In the genomic region with DNA sequence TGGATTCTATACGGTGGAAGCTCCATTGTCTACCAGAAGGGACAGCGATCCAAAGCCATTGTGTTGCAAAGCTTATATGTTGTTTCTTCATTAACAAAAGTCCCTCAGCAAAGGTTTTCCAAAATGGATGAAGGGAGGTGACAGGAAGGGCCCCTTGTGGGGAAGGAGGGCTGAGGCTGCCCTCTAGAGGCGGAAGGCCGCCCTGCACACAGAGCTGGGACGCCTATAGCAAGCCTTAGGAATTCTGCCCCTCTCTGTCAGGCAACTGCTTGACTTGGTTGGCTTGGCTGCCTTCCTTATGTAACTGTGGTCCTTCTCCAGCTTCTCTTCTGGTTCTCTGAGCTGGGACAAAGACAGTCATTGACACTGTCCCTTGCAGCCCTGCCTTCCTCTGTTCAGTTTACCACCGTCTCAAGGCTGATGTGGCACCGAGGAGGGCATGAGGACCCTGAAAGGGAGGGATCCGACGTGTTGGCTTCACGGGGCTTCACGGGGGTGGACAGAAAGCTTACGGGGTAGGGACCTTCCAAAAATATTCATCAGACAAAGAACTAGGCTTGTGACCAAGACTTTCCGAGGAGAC, we compare ENCODE assay signal across 8 mouse cellular contexts.
DNase-seq lines count a peak whose midpoint lies in the region; ATAC-seq and TF ChIP-seq lines count a peak whose summit lies in the region.

No protein-coding gene starts in this region.

- DNase-seq in CH12.LX (ENCODE audit: extremely low read depth) (peak; percentile 53), adipocyte (ENCODE audit: low spot score) (peak; percentile 71)
- peak; percentile 50 to 60 for DNase-seq in gastrocnemius, postnatal 4 days (ENCODE audit: low spot score in 2 of 2)
- DNase-seq in kidney, postnatal 14 days: peak; percentile 81
- DNase-seq in right cerebral cortex, postnatal 14 days: peak; percentile 59

- H3K4me1 ChIP-seq in CH12.LX (ENCODE audit: control insufficient read depth in 1 of 2, insufficient read depth in 2 of 2): peaks cover 0 to 3% of the 10 kb centered on the region in 2 experiments; a peak in 1 of 4 replicates
- no peaks in the 10 kb centered on the region; the same call in 1 of the 2 replicates for H3K4me1 ChIP-seq in cortical plate, adult 2 months (ENCODE audit: control insufficient read depth, insufficient read depth, low read length)
- H3K4me1 ChIP-seq in lung, embryonic 16.5 days (replicated peaks; ENCODE audit: control insufficient read depth, insufficient read depth, low read length): 0 out of 2 replicates have a peak, but pooled peaks cover 6% of the 10 kb centered on the region

- peak; percentile 80; the same call in 1 of the 2 replicates for ATAC-seq in lung, embryonic 16.5 days (ENCODE audit: low read depth)
- no peak for ATAC-seq in erythroblast, adult 5-6 weeks (replicated peaks; ENCODE audit: low FRiP score, poor library complexity, severe bottlenecking)

- H3K9me3 ChIP-seq in CH12.LX (replicated peaks; ENCODE audit: low read length): no peaks in the 10 kb centered on the region
- no peaks in the 10 kb centered on the region for H3K9me3 ChIP-seq in lung, embryonic 16.5 days (ENCODE audit: control insufficient read depth, low read length)

- H3K36me3 ChIP-seq in CH12.LX (replicated peaks in 1 of 2; ENCODE audit: control insufficient read depth in 1 of 2, insufficient read depth in 1 of 2, low read length in 1 of 2): no peaks in the 10 kb centered on the region
- H3K36me3 ChIP-seq in lung, embryonic 16.5 days (ENCODE audit: control insufficient read depth, insufficient read depth, low read length): no peaks in the 10 kb centered on the region

- dilution Hi-C loops in CH12.LX (cut with MboI; ENCODE audit: extremely low pct_ligation_motif_present, extremely low pct_unique_long_range_greater_than_20kb, low sequenced_read_pairs): no loop called here

- WGBS in lung, embryonic 16.5 days: 60% methylated on average over 13 of the region's 13 CpGs

- no peak for TF ChIP-seq POLR2A in CH12.LX (IDR thresholded peaks at IDR 0.05; ENCODE audit: low read depth, low read length)
- TF ChIP-seq POLR2A in cortical plate, adult 2 months (IDR thresholded peaks at IDR 0.05; ENCODE audit: extremely low read depth, insufficient read depth, low read length): no peak

- no peak overlapping the region for H3K4me2 ChIP-seq in CH12.LX (ENCODE audit: insufficient read depth, low read depth, poor library complexity, severe bottlenecking)
- no peak overlapping the region for H3K4me2 ChIP-seq in lung, embryonic 16.5 days (ENCODE audit: low read depth, low read length)

- in situ Hi-C loops in CH12.LX (cut with MboI; ENCODE audit: low pct_ligation_motif_present, low pct_unique_long_range_greater_than_20kb, low sequenced_read_pairs): loop anchor here (5.0 kb wide), 2 partner anchors 105 to 140 kb away; no protein-coding TSS in a partner anchor

- no peak overlapping the region for H3K27ac ChIP-seq in CH12.LX (ENCODE audit: insufficient read depth, low read depth)
- no peak overlapping the region for H3K27ac ChIP-seq in cortical plate, adult 2 months (ENCODE audit: insufficient read depth, low read length)
- no peak overlapping the region for H3K27ac ChIP-seq in lung, embryonic 16.5 days (ENCODE audit: low read length)

- peak; percentile 90 for TF ChIP-seq RAD21 in CH12.LX (IDR thresholded peaks at IDR 0.05; ENCODE audit: low read depth, low read length)

- TF ChIP-seq CTCF in CH12.LX (conservative IDR thresholded peaks at IDR 0.05 in 1 of 2, IDR thresholded peaks at IDR 0.05 in 1 of 2; ENCODE audit: low read depth in 2 of 2, low read length in 2 of 2): peak; percentile 67 to 94
- peak; percentile 75 for TF ChIP-seq CTCF in cortical plate, adult 2 months (IDR thresholded peaks at IDR 0.05; ENCODE audit: extremely low read depth, insufficient read depth, low read length)

- no peak overlapping the region for H3K9ac ChIP-seq in CH12.LX (ENCODE audit: insufficient read depth, low read depth)
- H3K9ac ChIP-seq in lung, embryonic 16.5 days (ENCODE audit: low read length): no peak overlapping the region

- H3K4me3 ChIP-seq in CH12.LX (replicated peaks in 1 of 3; ENCODE audit: low read depth in 2 of 3, low read length in 2 of 3, poor library complexity in 1 of 3): no peak overlapping the region
- H3K4me3 ChIP-seq in cortical plate, adult 2 months (ENCODE audit: insufficient read depth, low read length): no peak overlapping the region
- no peak overlapping the region for H3K4me3 ChIP-seq in lung, embryonic 16.5 days (ENCODE audit: low read length)

- no peaks in the 10 kb centered on the region for H3K27me3 ChIP-seq in CH12.LX (replicated peaks)
- H3K27me3 ChIP-seq in lung, embryonic 16.5 days (ENCODE audit: control insufficient read depth, insufficient read depth, low read depth, low read length): no peaks in the 10 kb centered on the region

- TF ChIP-seq EP300 in CH12.LX (IDR thresholded peaks at IDR 0.05; ENCODE audit: low read length): no peak

- H3K79me2 ChIP-seq in CH12.LX (replicated peaks; ENCODE audit: control insufficient read depth, extremely low read depth, insufficient read depth, poor library complexity, severe bottlenecking): no peaks in the 10 kb centered on the region

TF ChIP-seq in CH12.LX, 34 proteins besides CTCF, POLR2A, EP300 and RAD21:
- 0 out of 2 replicates have a peak, but pooled peaks have one; percentile 9 for TF ChIP-seq IRF4 (IDR thresholded peaks at IDR 0.05; ENCODE audit: low read depth, low read length)
- TF ChIP-seq UBTF (IDR thresholded peaks at IDR 0.05; ENCODE audit: low read depth, low read length): no peak
- no peak for TF ChIP-seq USF1 (IDR thresholded peaks at IDR 0.05; ENCODE audit: low read depth, low read length)
- no peak for TF ChIP-seq MYC (IDR thresholded peaks at IDR 0.05; ENCODE audit: low read depth, low read length)
- TF ChIP-seq JUN (IDR thresholded peaks at IDR 0.05; ENCODE audit: insufficient read depth, low read depth, low read length): no peak
- TF ChIP-seq ZMIZ1 (IDR thresholded peaks at IDR 0.05; ENCODE audit: low read depth, low read length): no peak
- TF ChIP-seq ZC3H11A (IDR thresholded peaks at IDR 0.05; ENCODE audit: low read depth, low read length): peak; percentile 54
- TF ChIP-seq ELF1 (IDR thresholded peaks at IDR 0.05; ENCODE audit: low read depth, low read length): no peak
- TF ChIP-seq SMC3 (IDR thresholded peaks at IDR 0.05; ENCODE audit: low read depth, low read length): peak; percentile 90
